Mouse (Mus musculus) layer of hippocampus, postnatal 36 days (tissue): ENCODE results near the gene Trpm3. TPM values are rescaled to one million over a fixed set of nuclear protein-coding genes. Genes with fewer than 3 reads are reported as not detected.

ENCODE experiments used
- DNase-seq, 2 experiments: peaks; one replicate each; pipeline ENCODE4 v3.0.0; 2022
- total RNA-seq, 2 experiments: library from RNA; stranded (reverse); gene quantifications; 2 replicates each; pipeline ENCODE4 v1.2.3; 2021

Trpm3 gene
- 10 to 100 TPM; 56.8 to 71.5 TPM for total RNA-seq

- peak; percentile 67 to 75 for DNase-seq
Measured at GRCm38 (mm10) chr19:22138590-22139421, at the start of gene Trpm3. Gene Trpm3 (plus strand): TSS chr19:22139046.

GRCm38 (mm10) chr19:22100582-22100981, 38.3 kb upstream of the Trpm3 start:
- no peak for DNase-seq

DNA sequence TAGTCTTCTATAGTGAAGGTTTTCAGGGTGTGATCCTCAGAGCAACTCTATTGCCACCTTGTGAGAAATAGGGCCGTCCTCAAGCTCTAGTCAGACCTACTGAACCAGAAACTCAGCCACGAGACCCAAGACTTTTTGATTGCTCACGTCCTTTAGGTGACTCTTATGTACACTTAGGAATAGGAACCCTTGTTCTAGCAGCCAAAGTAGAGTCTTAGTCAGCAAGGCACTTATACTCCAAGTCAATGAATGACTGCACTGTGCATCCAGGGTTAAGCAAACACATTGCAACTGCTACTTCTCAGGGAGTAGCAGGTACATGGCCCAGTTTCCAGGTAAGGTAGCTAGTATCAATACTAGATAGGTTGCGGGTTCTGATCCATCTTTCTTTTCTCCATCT, 35.0 kb upstream of the Trpm3 start:
- DNase-seq, result no peak

GRCm38 (mm10) chr19:22104848-22105484, 33.9 kb upstream of the Trpm3 start:
- DNase-seq, result no peak

DNA sequence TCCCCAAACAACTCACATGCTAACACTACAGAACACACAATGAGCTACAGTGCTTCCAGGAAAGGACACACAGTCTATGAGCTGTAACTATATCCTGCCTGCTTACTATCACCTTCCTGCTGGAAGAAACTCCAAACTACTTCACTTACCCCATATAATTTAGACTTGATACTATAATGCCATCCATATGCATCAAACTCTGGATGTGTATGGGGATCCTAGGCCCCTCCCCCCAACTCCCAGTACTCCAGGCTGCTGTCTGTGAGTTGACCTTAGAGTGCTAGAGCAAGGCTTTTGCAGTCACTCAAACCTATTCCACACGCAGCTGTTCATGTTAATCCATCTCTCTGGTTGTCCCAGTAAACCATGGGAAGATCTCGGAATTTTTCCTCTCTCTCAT, 33.2 kb upstream of the Trpm3 start:
- no peak for DNase-seq

GRCm38 (mm10) chr19:22108893-22109463, 29.9 kb upstream of the Trpm3 start:
- DNase-seq, result no peak

- DNase-seq, result no peak
Measured at GRCm38 (mm10) chr19:22120976-22121375, 17.9 kb upstream of the Trpm3 start.

- peak; percentile 5 to 8 for DNase-seq
Measured at GRCm38 (mm10) chr19:22121631-22122030, 17.2 kb upstream of the Trpm3 start.

DNA sequence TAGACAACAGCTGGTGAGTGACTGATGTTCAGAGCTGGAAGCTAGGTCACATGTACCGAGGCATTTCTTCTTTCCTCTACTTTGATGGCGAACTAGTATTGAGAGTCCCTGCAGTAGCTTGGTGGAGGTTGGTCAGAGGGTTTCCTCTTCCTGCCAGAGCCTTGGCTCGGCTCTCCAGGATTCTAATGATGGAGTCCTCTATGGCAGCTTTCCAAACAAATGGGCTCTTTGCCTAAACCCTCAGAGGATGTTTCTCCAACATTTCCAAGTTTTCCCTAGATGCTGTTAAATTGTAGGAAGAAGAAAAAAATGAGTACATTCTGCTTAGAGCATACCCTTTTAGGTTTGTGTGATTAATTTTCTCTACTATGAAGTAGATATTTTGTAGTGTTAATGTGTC, 6.2 kb upstream of the Trpm3 start:
- no peak for DNase-seq

- DNase-seq, result no peak
Measured at GRCm38 (mm10) chr19:22178549-22178948, 39.7 kb downstream of the Trpm3 start.

- DNase-seq, result no peak
Measured at GRCm38 (mm10) chr19:22179017-22179416, 40.2 kb downstream of the Trpm3 start.

GRCm38 (mm10) chr19:22180136-22180535, 41.3 kb downstream of the Trpm3 start:
- no peak for DNase-seq

GRCm38 (mm10) chr19:22189716-22190115, 50.9 kb downstream of the Trpm3 start:
- DNase-seq, result peak; percentile 4 to 14

DNA sequence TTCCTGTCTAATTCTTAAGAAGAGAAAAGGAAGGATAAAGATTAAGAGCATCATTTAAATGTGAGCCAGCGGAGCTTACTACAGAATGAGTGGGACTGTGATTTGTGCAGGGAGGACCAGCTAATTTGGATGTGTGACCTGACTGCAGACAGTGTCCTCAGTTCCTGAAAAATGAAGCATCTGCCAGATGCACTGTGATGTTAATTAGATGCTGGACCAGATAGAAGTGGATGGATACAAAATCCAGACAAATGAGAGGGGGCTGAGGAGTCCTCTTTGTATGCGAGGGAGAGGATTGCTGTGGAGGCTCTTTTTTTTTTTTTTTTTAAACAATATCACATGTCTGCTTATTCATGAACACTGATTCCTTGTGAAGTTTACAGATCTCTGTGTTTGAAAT, 83.7 kb downstream of the Trpm3 start:
- DNase-seq, result no peak

DNA sequence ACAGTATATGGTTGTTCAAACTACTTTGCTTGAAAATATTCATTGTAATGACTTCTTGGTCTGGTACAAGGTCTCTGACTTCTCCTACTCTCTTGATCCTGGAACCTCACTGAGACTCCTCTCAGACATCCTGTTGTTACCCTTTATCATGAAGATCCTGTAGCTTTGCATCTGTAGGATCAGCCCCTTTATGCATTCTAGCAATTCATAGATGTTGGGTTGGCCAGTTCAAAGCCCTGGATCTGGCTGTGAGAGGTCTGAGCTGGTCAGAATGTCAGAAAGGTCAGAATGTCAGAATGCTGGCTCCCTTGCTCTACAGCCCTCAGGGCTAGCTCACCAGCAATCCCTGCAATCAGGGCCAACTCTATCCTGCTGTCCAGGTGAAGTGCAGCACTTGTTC, 95.3 kb downstream of the Trpm3 start:
- no peak for DNase-seq

GRCm38 (mm10) chr19:22249076-22249475, 110.2 kb downstream of the Trpm3 start:
- peak; percentile 46 to 56 for DNase-seq

GRCm38 (mm10) chr19:22272916-22273315, 134.1 kb downstream of the Trpm3 start:
- DNase-seq, result no peak

DNA sequence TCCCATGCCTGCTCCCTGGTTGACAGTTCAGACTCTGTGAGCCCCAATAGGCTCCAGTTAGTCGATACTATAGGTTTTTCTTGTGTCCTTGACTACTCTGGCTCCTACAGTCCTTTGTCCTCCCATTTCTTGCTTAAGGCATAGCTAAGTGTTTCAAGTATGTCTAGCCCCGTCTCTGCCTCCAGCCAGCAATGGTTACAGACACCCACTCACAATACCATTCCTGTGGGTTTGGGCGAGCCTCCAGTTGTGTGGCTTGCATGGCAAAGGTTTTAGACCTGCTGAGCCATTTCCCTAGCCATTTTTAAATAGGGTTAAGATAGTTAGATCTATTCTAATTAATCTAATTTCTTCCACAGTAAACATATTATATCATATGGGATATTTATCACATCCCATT, 145.8 kb downstream of the Trpm3 start:
- DNase-seq, result no peak

GRCm38 (mm10) chr19:22292671-22293070, 153.8 kb downstream of the Trpm3 start:
- DNase-seq, result no peak

- DNase-seq, result peak; percentile 6 to 7
Measured at GRCm38 (mm10) chr19:22300906-22301305, 162.1 kb downstream of the Trpm3 start.

DNA sequence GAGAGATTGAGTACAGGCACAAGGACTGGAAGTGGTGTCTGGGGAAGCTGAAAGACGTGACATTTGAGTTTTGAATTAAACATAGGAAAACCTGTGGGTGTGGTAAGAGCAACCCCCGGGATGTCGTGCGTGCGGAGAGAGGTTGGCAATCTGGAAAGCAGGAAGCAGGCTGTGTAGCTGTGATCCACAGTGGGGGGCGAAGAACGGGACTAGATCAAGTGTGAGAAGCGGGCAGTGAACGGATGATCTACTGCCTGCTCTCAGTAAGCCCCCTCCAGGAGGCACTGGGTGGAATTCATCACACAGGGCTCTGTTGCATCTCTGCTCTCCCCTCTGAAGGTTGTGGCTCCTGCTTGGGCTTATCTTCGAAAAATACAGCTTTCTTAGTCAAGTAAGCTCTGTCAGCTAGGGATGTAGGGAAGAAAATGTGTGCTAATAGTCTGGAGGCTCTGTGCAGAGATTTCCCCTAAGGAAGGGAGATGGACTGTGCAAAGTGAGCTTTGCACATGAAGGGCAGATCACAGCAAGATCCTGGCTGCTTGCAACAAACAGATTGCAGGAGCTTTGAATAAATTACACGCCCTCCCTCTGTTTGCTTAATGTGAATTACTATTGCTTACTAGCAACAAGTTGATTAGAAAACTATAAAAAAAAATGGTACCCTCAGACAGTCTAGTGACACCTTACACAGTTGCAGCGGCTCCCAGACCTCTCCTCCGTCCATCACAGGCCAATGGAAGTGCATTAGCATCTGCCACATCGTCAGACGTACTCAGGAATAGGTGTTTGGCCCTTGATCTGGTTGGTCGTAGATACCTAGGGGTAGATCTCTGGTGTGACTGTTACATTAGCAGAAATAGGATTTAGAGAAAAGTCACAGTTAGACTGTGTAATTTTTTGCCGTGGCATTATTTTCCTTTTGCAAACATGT, 164.4 kb downstream of the Trpm3 start:
- DNase-seq, result peak; percentile 14 to 21

DNA sequence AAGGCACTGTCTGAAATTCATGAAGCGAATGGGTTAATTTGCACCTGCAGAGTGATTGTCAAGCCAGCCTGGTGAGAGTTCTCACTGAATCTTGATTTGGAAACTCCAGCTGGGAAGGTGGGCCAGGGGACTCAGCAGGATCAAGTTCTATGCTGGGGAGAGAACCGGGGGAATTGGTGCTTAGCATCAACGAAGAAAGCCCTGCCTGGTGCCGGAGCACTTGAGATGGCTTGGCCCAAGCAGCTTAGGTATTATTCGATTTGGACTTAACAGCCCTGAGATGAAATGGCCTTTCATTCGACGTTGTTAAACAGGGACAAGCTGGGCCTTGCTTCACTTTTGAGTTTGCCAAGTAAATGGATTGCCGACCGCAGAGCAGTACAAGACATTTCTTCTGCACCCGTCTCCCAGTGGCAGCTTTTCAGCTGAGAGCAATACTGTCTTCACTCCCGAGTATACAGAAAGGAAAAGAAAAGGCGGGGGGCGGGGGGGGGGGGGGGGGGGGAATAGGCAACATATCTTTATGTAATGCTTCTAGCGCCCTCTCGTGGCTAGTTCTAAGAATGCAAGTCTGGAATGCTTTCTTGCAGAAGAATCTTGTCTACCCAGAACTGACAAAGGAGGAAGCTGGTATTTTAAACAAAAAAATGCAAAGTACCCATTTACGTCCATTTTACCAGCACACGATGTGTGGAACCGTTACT, 165.3 kb downstream of the Trpm3 start:
- peak; percentile 28 to 66 for DNase-seq
